Mouse (Mus musculus) limb, embryonic 11.5 days (tissue): ENCODE data around the gene Cd3eap. TPM values are rescaled to one million over a fixed set of nuclear protein-coding genes. Genes with fewer than 3 reads are reported as not detected.

Experiments
- ATAC-seq: fragments of 200-750 bp; cut with Nextera tagmentation; 2 replicates; pipeline ENCODE4 v1.8.0; 2017; ENCODE audit warnings: low read depth; ENCODE audit not compliant: insufficient number of reproducible peaks, low FRiP score, low TSS enrichment
- DNase-seq: peaks from one replicate; pipeline ENCODE4 v3.0.0-alpha.2; 2015; ENCODE audit warnings: low spot score
- H3K27ac ChIP-seq: fragments of 300-500 bp; sonication (generic); replicated peaks from 2 replicates; pipeline ENCODE4 v1.5.1; 2014; ENCODE audit warnings: low read depth, mild to moderate bottlenecking, low read length
- H3K27me3 ChIP-seq: fragments of 300-500 bp; sonication (generic); 2 replicates; pipeline ENCODE4 v1.6.1; 2014; ENCODE audit warnings: mild to moderate bottlenecking, low read length, mixed read lengths; ENCODE audit not compliant: control insufficient read depth, insufficient read depth
- H3K36me3 ChIP-seq: fragments of 300-500 bp; sonication (generic); 2 replicates; pipeline ENCODE4 v1.6.1; 2014; ENCODE audit warnings: mild to moderate bottlenecking, low read length, moderate library complexity, mixed read lengths; ENCODE audit not compliant: control insufficient read depth, insufficient read depth
- H3K4me1 ChIP-seq: fragments of 300-500 bp; sonication (generic); 2 replicates; pipeline ENCODE4 v1.6.1; 2014; ENCODE audit warnings: low read length, mixed read lengths; ENCODE audit not compliant: control insufficient read depth, insufficient read depth
- H3K4me2 ChIP-seq: fragments of 300-500 bp; sonication (generic); 2 replicates; pipeline ENCODE4 v1.6.1; 2014; ENCODE audit warnings: low read depth, mild to moderate bottlenecking, moderate library complexity; ENCODE audit not compliant: severe bottlenecking
- H3K4me3 ChIP-seq: fragments of 300-500 bp; sonication (generic); 2 replicates; pipeline ENCODE4 v1.5.1; 2014; ENCODE audit warnings: low read depth, low read length
- H3K9ac ChIP-seq: fragments of 300-500 bp; sonication (generic); 2 replicates; pipeline ENCODE4 v1.6.1; 2014; ENCODE audit warnings: mild to moderate bottlenecking, low read length
- H3K9me3 ChIP-seq: fragments of 300-500 bp; sonication (generic); 2 replicates; pipeline ENCODE4 v1.6.1; 2016; ENCODE audit warnings: low read length; ENCODE audit not compliant: control insufficient read depth
- WGBS: fragments of 180-500 bp; shearing (Covaris S2); extraction: QIAGEN DNeasy Blood & Tissue Kit; methylation state at CpG from one replicate; pipeline ENCODE4 v1.1.7; 2014; 5-methylcytosine and 5-hydroxymethylcytosine counted together
- polyA plus RNA-seq: library from polyadenylated mRNA; unstranded; fragments of >200 nt; fragmentation: Nextera tagmentation; extraction: Ambion mirVana; gene quantifications from 2 replicates; pipeline ENCODE4 v1.2.1, GENCODE M21; 2014

The Cd3eap gene
- polyA plus RNA-seq, 1 experiment from 2014 or later = 21.1 TPM

GRCm38 (mm10) chr7:19318201-19318600, 41.1 kb downstream of the Cd3eap start:
- H3K4me1 ChIP-seq = 0 out of 2 replicates have a peak, but pooled peaks cover 7% of the 10 kb centered on the region
- H3K27me3 ChIP-seq = peaks cover 9% of the 10 kb centered on the region; the same call in 1 of the 2 replicates
- H3K9me3 ChIP-seq = no peaks in the 10 kb centered on the region
- ATAC-seq (no peak), DNase-seq (no peak)
- H3K4me2 ChIP-seq = no peak overlapping the region
- no peak overlapping the region for H3K9ac ChIP-seq
- H3K4me3 ChIP-seq = no peak overlapping the region
- H3K27ac ChIP-seq = no peak overlapping the region
- WGBS = 60% methylated on average over 2 of the region's 2 CpGs
- H3K36me3 ChIP-seq = no peaks in the 10 kb centered on the region

- Histone ChIP-seq H3K27me3 (0 out of 2 replicates have a peak, but pooled peaks cover 4% of the 10 kb centered on the region), H3K9ac (no peak overlapping the region; the same call in 1 of the 2 replicates), H3K4me1 (0 out of 2 replicates have a peak, but pooled peaks cover 7% of the 10 kb centered on the region), H3K36me3 (no peaks in the 10 kb centered on the region), H3K9me3 (no peaks in the 10 kb centered on the region), H3K4me3 (no peak overlapping the region), H3K27ac (no peak overlapping the region; the same call in 1 of the 2 replicates), H3K4me2 (no peak overlapping the region)
- WGBS = 61% methylated on average over 14 of the region's 14 CpGs
- ATAC-seq (no peak), DNase-seq (no peak)
Measured at GRCm38 (mm10) chr7:19316451-19317161, 42.7 kb downstream of the Cd3eap start.

GRCm38 (mm10) chr7:19314033-19314432, 45.2 kb downstream of the Cd3eap start:
- H3K36me3 ChIP-seq = no peaks in the 10 kb centered on the region
- H3K27ac ChIP-seq = no peak overlapping the region
- H3K4me2 ChIP-seq = no peak overlapping the region
- WGBS = 55% methylated on average over 5 of the region's 5 CpGs
- no peak for ATAC-seq
- H3K4me3 ChIP-seq = no peak overlapping the region
- peaks cover 6% of the 10 kb centered on the region for H3K4me1 ChIP-seq
- no peak for DNase-seq
- H3K27me3 ChIP-seq = no peaks in the 10 kb centered on the region
- H3K9ac ChIP-seq = 0 out of 2 replicates have a peak overlapping the region, but pooled peaks have one; percentile 7
- H3K9me3 ChIP-seq = no peaks in the 10 kb centered on the region

- 39% methylated on average over 4 of the region's 4 CpGs for WGBS
- H3K4me3 ChIP-seq = no peak overlapping the region
- peaks cover 8% of the 10 kb centered on the region for H3K27me3 ChIP-seq
- H3K4me2 ChIP-seq = no peak overlapping the region
- no peak overlapping the region for H3K27ac ChIP-seq
- no peaks in the 10 kb centered on the region for H3K9me3 ChIP-seq
- no peak for ATAC-seq
- no peak overlapping the region for H3K9ac ChIP-seq
- peaks cover 9% of the 10 kb centered on the region for H3K4me1 ChIP-seq
- DNase-seq = no peak
- H3K36me3 ChIP-seq = no peaks in the 10 kb centered on the region
Measured at GRCm38 (mm10) chr7:19311991-19312390, 47.3 kb downstream of the Cd3eap start.

GRCm38 (mm10) chr7:19309884-19310641, 49.2 kb downstream of the Cd3eap start, which contains the start of gene Fosb:
Gene Fosb (minus strand): TSS chr7:19310051.
- peak; percentile 76 for ATAC-seq
- H3K4me3 ChIP-seq = peak within 1 kb of the TSS; percentile 57
- H3K4me1 ChIP-seq = peaks cover 9% of the 10 kb centered on the region
- H3K27me3 ChIP-seq = peaks cover 26% of the 10 kb centered on the region
- WGBS = under 1% methylated on average over 49 of the region's 49 CpGs
- peak within 1 kb of the TSS; percentile 32; the same call in 1 of the 2 replicates for H3K9ac ChIP-seq
- peak; percentile 95 for DNase-seq
- H3K36me3 ChIP-seq = no peaks in the 10 kb centered on the region
- peak within 1 kb of the TSS; percentile 97 for H3K4me2 ChIP-seq
- H3K9me3 ChIP-seq = no peaks in the 10 kb centered on the region
- no peak within 1 kb of the TSS for H3K27ac ChIP-seq

- no peaks in the 10 kb centered on the region for H3K36me3 ChIP-seq
- H3K4me3 ChIP-seq = peak overlapping the region; percentile 57
- H3K4me2 ChIP-seq = peak overlapping the region; percentile 97
- ATAC-seq (no peak), DNase-seq (peak; percentile 44)
- WGBS = under 1% methylated on average over 48 of the region's 48 CpGs
- no peaks in the 10 kb centered on the region for H3K9me3 ChIP-seq
- peaks cover 33% of the 10 kb centered on the region for H3K27me3 ChIP-seq
- peak overlapping the region; percentile 32; the same call in 1 of the 2 replicates for H3K9ac ChIP-seq
- peaks cover 9% of the 10 kb centered on the region for H3K4me1 ChIP-seq
- H3K27ac ChIP-seq = no peak overlapping the region
Measured at GRCm38 (mm10) chr7:19309278-19309883, 49.9 kb downstream of the Cd3eap start.

- peak overlapping the region; percentile 97 for H3K4me2 ChIP-seq
- DNase-seq (peak; percentile 97), ATAC-seq (peak; percentile 81)
- under 1% methylated on average over 58 of the region's 58 CpGs for WGBS
- peaks cover 39% of the 10 kb centered on the region for H3K27me3 ChIP-seq
- H3K9ac ChIP-seq = peak overlapping the region; percentile 9; the same call in 1 of the 2 replicates
- peak overlapping the region; percentile 57 for H3K4me3 ChIP-seq
- no peaks in the 10 kb centered on the region for H3K9me3 ChIP-seq
- H3K4me1 ChIP-seq = peaks cover 9% of the 10 kb centered on the region
- H3K27ac ChIP-seq = no peak overlapping the region
- H3K36me3 ChIP-seq = no peaks in the 10 kb centered on the region
Measured at GRCm38 (mm10) chr7:19308454-19309277, 50.6 kb downstream of the Cd3eap start.
